Mouse (Mus musculus) cerebellum, postnatal 25 days (tissue): Measurements from ENCODE around the gene Lrpprc.

Experiments
- DNase-seq, 2 experiments: peaks; one replicate each; pipeline ENCODE4 v3.0.0; 2021; ENCODE audit warnings: mixed read lengths in 2 of 2

The Lrpprc gene

DNA sequence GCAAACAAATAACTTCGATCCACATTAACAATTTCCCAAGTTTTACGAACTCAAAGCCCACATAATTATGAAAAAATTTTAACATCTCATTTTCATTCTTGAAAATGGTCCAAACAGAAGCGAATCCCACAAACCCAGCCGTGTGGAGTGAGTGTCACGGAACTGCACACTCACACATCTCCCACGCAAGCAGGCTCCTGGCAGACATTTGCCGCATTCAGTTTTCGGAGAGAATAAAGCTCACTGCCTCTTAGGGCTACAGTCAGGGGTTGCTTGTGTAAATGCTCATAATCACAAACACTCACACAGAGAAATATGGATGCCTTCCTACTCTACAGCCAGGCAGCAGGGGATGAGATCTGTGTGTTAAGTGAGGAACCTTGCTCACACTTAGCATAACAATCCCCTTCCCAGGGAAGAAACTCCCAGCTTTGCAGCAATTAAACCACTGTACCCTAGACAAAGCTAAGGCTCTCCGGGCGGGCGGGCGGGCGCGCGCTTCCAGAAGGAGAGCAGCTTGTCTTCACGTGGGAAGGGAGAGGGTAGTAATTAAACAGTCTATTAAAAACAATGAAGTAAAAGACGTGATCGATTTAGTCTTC, 76.9 kb downstream of the Lrpprc start:
- no peak for DNase-seq

DNA sequence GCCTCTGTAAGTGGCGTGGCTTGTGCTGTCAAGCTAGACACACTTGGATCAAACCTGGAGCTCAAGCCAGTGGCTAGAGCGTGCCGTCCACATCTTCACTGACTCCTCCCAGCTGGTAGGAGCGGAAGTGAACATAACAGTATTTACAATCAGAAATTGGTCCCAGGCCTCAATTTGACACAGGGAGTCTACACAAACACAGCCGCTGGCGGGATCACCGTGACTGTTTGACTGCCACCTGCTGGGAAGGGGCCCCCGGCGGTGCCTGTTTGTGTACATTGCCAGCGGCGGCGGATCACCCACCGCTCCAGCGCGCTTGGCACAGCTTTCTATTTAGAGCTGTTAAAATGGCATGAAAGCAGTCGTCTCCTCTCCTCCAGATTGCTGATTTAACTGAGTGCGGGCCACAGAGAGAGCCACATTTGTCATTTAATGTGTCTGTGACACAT, 81.2 kb downstream of the Lrpprc start:
- DNase-seq, result peak in 1 of 2 experiments; percentile 34

DNA sequence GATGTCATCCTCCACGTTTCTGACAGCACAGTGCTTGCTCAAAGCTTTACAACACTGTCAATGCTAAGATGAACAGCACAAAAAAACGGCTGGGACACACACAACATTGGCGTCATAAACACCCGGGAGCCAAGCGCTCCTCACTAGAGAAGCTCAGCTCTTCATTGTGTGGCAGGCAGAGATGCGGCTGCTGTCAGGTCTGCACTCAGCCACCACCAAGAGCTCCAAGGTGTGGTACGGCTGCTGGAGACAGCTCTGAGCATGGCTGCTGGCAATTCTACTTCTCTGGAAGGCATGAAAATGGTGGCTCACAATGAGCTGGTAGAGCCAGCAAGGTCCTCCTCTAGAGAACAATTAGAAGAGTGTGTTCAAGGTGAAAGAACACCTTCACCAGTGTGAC, 81.8 kb downstream of the Lrpprc start:
- DNase-seq, result no peak

DNA sequence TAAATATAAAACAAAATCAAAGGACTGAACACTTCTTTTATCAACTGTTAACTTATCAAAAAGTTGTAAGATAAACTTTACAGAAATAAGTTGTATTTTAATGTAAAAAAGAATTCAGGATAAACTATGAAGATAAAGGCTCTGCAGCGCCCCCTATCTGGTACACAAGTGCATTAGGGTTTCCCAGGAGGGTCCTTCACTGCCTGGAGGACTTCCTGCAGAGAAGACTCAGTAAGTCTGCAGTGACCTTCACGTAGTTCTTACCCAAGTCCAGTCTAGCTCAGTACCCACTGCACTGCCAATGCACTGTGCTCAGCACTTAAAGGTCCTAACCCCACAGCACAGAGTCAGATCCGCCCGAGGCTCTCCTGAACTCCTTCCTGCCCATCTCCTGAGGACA, 83.2 kb downstream of the Lrpprc start:
- DNase-seq, result no peak

DNA sequence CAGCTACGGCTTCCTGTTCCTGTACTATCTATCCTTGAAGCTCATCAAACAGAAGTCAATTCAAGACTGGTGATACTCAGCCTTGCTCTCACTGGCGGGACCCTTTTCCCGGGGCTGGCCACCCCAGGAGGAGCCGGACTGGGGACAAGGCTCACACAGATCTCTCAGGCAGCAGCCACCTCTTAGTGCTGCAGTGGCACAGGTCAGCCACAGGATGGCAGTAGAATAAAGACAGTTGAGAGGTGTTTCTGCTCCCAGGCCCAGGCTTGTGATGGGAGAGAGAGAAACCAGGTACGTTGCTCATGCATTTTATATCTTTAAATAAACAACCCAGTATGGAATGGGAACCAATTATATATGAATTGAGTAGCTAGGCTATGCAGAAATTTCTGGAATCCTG, 91.9 kb downstream of the Lrpprc start:
- DNase-seq, result peak; percentile 66 to 74

DNA sequence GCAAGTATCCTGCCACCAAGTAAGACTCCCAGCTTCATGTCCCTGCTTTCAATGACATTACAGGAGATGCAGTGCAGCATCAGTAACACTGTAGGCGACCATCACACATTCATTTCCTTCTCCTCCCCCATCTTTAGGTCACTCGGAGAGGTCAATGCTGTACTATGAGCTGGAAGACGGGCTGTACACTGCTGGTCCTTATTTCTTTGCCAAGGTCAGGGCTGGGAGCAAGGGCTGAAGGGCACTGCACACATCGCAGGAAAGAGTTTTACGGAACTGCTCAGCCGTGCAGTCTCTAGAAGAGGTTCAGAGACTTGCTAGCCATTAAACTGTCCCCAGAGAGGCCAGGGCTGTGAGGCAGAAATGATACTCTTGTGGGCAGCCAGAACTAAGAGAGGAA, 94.1 kb downstream of the Lrpprc start:
- DNase-seq, result no peak

DNA sequence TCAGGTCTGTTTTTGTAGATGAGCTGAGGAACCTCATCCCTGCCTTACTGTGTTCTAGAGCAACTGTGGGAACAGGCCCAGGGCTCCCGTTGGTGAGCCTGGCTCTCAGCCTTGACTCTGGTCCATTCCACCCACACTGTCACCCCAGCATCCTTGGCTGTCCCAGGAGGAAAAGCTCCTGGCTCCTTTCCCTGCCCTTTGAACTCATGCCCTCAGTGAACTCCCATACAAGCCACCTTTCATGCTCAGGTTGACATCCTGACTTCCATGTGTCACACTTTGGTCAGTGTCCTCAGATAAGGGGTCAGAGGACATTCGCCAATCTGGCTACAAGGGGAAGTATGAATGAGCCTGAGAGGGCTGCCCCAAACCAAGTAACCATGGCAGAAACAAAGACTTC, 96.8 kb downstream of the Lrpprc start:
- DNase-seq, result no peak

DNA sequence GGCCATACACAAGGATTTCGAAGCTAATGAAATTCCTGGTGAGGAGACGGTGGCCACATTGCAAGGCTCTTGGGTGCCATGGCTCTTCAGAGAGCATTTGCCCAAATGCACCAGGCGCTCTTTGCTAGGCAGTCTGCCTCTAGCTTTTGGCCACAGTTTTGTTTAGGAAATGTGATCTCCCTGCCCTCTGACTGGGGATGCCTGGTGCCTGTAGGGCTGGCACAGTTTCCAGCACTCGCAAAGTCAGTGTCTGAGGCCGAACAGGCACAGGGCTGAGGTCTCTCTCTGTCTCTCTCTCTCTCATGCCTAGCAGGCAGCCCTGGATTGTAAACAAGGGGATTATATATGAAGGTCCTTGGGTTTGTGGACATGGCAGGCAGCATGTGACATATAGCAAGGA, 100.5 kb downstream of the Lrpprc start:
- no peak for DNase-seq

DNA sequence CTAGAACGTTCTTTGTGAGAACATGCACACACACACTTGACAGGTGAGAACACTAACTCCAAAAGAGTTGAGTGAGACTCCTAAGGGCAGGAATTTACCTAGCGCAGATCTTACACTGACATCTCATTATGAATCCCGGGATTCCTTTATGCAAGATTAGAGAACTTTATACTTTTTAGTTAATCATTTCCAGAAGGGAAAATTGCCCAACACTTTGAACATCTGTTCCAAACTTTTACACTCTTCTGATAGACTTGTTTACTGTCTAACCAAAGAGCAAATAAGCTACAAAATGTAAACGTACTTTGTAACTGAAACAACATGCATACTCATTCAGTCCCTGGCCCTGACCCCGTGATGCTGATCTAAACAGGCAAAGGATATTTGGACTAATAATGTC, 101.3 kb downstream of the Lrpprc start:
- DNase-seq, result no peak

DNA sequence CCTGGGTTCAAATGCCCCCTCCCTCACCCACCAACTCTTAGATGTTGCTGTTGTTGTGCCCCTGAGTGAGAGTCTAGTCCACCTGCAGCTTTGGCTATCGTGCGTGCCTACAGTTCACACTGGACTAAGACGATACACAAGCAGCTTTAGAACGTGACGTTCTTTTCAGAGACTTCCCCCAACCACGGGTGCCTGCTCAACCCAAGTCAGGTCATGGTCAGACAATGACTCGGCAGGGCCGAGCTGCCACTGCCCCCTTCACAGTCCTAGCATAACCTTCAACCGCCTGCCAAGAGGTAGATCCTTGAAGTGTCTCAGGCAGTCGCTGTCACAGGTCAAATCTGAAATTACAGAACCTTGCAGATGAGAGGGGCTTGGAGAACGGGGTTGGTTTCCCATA, 101.8 kb downstream of the Lrpprc start:
- no peak for DNase-seq

DNA sequence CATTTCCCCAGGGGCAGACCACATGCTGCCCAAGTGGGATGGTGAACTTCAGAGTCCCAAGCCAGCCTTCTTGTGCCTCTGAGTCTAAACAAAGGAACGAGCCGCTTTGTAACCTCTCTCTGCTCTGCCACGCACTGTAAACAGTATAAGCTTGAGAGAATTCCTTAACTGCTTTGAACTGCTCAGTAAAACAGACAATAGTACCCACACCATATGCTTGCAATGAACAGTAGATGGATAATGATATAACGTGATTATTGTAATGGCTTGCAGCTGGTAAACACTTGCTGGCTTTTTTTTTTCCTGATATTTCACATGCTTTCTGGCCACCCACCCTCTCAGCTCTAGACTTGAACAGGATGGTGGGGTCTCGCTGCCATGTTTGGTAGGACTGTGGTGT, 102.6 kb downstream of the Lrpprc start:
- no peak for DNase-seq

DNA sequence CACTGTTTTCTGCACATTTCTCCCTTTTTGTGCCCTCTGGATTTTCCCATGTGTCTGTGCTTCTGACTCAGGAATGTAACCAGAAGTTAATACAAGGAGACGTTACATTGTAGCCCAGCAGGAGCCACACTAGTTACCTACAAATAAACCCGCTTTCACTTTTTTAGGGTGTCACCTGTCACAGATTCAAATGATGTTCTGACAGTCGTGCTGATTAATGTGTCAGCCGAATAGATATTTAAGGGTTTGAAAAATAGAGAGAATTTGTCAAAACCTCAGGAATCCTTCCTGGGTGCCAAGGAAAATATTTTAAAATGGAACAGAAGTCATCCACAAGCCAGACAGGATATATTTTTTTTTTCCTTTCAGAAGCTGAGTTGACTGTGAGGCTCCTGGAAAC, 105.3 kb downstream of the Lrpprc start:
- DNase-seq, result no peak

DNA sequence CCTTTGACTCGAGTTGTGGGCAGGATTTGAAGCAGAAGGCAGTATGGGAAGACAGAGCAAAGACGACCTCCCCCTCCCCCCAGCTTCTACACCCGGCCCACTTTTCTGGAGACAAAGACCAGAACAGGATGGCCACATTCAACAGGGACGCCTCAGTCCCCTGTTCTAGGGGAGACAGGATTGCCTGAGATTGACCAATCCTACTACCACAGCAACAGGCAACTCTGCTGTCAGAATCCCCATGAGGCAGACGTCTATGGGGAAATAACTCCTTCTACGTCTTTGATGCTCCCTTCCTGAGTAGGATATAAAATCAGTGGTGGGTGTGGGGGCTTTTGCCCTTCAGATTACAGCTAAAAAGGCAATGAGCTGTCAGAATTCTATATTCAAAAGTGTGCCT, 106.3 kb downstream of the Lrpprc start:
- no peak for DNase-seq

DNA sequence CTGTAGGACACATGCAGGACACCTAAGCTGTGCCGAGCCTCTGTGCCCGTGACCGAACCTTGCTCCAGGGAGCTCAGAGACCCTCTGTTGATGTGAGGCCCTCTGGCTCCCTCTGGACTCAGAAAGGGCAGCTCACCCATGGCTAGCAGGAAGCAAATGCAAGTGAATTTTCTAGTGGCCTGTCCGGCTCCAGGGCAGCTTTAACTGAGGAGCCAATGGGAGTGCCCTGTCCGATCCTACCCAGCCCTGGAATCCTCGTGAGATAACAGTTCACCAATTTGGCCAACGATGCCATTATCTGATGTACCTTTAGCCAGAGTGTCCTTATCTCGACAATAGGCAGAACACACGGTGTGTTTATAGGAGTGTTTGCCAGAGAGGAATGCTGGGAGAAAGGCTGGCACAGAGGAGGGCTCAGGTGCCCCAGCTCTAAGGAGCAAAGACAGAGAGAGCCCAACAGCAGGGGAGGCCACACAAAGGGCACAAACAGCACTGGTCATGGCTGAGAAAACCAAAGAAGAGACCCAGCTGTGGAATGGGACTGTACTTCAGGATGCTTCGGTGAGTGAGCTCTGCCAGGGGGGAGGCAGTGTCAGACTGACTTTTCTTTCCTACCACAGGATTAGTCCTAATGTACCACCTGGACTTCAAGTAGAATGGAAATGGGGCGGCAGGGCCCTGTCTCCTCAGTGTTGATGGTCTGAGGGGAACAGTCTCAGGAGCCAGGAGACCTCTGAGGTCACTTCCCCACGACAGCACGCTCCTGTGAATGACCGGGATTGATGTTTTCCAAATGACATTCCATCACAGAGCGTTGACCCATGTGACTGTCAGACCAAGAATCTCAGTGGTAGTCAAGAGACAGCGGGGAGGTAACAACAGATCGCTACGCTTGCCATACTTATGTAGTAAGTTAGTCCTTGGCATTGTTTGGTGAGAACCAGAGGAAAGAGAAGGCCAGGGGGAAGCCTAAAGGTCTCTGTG, 107.6 kb downstream of the Lrpprc start, which contains the start of gene Abcg5:
Gene Abcg5 (minus strand): TSS at position 278 of the 984 bp plus-strand sequence.
- DNase-seq, result no peak

DNA sequence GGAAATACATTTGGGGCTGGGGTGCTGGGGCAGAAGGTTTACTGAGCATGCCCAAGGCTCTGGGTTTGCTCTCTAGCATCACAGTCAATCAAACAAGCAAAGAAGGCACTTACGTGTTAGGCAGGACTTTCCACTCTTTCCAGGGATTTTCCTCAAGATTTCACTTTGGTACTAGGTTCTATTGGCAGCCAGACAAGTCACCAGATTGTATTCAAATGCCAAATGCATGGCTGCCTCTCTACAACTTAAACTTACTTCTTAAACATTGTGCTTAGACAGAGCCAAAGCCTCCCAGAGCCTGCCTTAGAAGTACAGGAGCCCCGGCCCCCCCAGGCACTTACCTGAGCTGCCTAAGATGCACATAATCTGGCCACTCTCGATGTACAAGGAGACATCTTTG, 108.9 kb downstream of the Lrpprc start:
- DNase-seq, result no peak

DNA sequence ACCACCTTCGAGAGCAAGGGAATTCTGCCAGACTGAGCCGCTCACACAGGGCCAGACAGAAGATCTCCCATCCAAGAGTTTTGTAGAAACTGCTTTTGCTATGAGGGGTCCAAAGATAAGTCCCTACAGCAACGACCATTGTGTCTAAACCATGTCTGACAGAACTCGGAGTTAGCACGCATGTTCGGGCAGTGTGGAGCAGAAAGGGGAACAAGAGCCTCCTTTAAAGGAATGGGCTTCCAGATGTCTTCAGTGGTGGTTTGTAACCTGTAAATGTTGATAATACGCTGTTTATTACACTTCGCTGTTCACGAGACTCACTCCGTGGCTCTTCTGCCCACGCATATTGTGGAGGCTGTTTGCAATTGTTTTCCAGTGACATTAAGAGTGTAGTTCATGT, 113.0 kb downstream of the Lrpprc start:
- DNase-seq, result no peak

DNA sequence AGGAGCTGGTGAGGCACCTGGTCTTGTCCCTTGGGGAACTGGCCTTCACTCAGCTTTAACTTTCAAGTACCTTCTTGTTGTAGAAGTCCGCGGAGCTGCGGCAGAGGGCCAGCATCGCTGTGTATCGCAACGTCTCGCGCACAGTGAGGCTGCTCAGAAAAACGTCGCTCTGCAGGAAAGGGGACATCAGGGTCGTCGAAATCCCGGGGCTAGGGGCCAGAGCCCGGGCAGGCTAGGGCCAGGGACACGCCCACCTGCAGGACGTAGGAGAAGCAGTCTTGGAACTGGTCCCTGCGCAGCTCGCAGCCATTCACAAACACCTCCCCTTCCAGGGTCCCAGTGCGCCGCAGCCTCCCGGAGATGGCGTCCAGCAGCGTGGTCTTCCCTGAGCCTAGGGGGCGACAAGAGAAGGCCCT, 114.6 kb downstream of the Lrpprc start, which contains the start of gene Abcg8:
Gene Abcg8 (plus strand): TSS at position 352 of the 416 bp plus-strand sequence.
- no peak for DNase-seq

DNA sequence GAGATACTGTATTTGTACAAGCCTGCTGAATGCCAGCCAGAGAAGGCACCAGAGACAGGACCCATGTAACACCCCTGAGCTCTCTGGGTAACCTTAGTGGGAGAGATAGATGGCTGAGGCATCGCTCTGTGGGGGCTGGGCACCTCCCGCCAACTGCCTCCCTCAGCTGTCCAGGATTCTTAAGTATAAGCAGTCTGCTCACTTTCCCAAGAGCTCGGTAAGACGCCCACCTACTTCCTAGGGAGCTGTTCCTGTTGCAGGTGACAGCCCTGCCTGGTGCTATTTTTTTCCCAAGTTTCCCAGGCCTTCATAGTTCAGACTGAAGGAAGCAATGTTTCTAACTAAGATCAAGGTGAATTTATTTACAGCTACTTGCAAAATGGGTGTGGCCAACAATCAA, 115.4 kb downstream of the Lrpprc start:
- no peak for DNase-seq

DNA sequence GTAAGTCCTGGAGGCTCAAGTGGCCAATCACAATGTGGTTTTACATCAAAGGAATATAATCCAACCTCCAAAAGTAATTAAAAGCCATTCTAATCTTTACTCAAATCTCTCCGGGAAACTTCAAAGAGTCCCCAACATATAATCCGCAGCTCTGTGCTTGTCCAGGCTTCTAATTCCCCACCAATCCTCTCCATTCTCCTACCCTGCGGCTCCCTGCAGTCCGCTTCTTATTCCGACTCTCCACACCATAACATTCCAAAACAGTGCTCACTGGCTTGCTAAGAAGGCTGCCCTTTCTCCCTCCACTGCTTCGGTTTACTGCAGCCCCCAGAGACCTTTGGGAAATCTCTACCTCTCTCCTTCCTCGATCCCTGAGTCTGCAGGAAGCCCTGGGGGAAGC, 116.5 kb downstream of the Lrpprc start:
- DNase-seq, result no peak

DNA sequence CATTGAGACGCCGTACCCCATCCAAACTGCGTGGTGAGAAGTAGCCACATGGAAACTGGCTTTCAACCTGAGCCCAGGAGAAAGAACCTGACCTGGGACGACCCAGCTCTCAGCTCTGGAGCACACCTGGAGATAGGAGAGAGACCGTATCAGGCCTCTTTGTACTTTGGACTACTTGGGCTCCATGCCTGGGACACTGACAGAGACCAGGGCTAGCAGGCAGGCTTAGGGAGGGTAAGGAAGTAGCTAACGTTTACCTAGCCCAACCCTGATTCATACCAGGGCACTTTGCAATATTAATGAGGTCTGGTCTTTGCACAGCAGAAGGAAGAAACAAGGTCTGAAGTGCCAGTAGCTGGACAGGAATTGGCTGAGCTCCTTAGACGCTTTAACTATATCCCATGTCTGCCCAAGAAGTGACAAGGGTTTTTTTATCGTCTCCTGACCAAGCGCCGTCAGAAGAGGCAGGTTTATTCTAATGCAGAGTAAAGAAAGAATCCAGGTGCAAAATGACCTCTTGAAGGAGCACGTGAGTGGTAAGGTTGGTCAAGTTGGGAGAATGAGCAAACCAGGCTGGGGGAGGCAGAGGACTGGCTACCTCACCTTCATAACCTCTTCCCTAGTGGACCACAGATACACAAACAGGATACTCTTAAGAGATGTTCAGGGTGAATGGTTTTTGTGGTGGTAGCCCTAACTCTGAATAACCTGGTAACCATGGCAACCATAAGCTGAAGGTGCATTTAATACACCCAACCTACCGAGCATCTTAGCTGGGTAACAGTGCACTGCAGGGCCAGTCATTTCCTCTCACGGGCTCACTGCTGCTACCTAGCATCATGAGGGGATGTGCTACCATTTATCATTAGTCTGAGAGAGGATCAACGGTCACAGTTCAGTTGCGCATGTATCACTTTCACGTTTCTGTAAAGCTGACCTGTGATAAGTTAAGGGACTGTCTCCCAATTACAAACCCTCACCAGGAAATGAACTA, 117.9 kb downstream of the Lrpprc start:
- no peak for DNase-seq

DNA sequence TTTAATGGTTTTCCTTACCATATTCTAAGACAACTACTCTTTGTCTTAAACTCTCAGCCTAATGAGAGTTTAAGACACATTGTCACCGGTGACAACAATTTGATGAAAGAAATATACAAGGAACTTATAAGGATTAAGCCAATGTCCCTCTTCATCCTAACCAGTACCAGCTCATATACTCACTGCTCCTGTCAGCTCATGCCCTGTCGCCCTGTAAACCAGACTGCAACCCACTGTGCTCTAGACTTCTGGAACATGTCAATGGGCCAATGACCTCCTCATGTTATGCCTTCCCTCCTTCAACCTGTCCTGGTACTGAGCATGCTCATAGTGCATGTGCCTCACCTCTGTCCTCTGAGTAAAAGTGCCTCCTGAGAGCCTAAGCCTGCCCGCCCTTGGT, 122.7 kb downstream of the Lrpprc start:
- DNase-seq, result no peak

DNA sequence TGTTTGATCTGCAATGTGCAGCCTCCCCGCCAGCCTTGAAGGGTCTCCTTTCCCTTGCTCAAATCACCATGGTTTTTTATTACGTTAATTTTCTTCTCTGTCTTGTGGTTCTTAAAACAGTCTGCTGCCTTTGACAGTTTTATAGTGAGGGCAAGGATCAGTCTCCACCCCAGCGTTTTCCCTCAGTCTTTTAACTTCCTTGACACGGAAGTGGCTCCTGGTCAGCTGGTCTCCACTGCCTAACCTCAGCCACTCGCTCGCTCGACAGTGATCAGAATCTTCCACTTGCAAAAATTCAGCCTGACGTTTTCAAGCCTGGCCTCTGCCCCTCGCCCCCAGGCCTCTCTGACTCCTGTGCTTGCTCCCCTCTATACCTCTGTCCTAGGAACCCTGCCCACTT, 124.9 kb downstream of the Lrpprc start:
- no peak for DNase-seq

DNA sequence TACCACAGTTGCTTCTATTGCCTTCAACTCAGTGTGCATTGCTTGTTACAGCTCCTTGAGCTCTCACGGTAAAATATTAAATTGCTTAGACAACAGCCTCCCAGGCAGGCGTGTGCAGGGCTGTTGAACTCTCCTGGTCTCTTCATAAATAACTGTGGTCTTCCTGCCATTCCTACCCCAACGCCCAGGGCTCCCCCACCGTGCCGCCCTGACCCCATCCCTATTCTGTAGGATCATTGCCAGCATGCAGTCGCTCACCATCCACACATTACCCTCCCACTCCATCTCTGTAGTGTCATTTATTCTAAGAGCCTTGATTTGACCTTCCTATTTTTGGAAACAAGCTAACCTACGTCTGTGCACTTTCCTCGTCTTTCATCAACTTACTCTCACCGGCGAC, 125.5 kb downstream of the Lrpprc start:
- DNase-seq, result no peak
